Mouse (Mus musculus): ENCODE measurements around the gene Fgf8. TPM values are rescaled to one million over a fixed set of nuclear protein-coding genes. Genes with fewer than 3 reads are reported as not detected.

Fgf8 gene
- polyA plus RNA-seq, 2 experiments: 0.29 to 1.1 TPM

- WGBS: 80% methylated on average over 5 of the region's 5 CpGs
- peaks cover 94% of the 10 kb centered on the region for H3K36me3 ChIP-seq (ENCODE audit: control insufficient read depth, insufficient read depth, low read length)
- ATAC-seq (ENCODE audit: low FRiP score, low read depth): no peak
These were observed 16.0 kb upstream of the Fgf8 start for GRCm38 (mm10) chr19:45758671-45759070.

DNA sequence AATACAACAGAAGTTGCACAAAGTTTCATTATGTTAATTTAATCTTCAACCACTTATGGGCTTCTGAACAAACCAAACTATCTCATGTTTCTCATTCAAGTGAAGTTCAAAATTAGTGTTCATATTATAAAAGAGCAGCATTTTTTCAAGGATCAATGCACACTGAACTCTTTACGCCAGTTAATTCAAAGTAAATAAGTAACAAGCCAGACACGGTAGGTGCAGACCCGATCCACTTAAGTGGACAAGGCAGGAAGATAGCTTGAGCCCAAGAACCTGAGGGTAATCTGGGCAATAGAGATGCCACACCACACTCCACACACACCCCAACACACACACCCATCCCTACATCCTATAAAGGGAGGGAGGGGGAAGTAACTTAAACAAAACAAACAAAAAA is 10.8 kb upstream of the Fgf8 start:
- Histone ChIP-seq H3K27ac (replicated peaks; ENCODE audit: low read depth, low read length) (no peak overlapping the region), H3K9me3 (ENCODE audit: control insufficient read depth, low read length) (no peaks in the 10 kb centered on the region), H3K4me2 (replicated peaks; ENCODE audit: low read depth, low read length, severe bottlenecking) (no peak overlapping the region), H3K27me3 (ENCODE audit: control insufficient read depth, insufficient read depth, low read length) (no peaks in the 10 kb centered on the region), H3K4me3 (replicated peaks; ENCODE audit: low read length) (no peak overlapping the region), H3K9ac (ENCODE audit: low read depth, low read length, severe bottlenecking) (no peak overlapping the region), H3K36me3 (ENCODE audit: control insufficient read depth, insufficient read depth, low read length) (peaks cover 75% of the 10 kb centered on the region), H3K4me1 (ENCODE audit: control insufficient read depth, insufficient read depth, low read length) (peaks cover 4% of the 10 kb centered on the region)
- no peak for TF ChIP-seq POLR2A (IDR thresholded peaks at IDR 0.05; ENCODE audit: borderline replicate concordance, extremely low read depth, insufficient read depth, insufficient read length)
- 96% methylated on average over 3 of the region's 3 CpGs for WGBS
- no peak for DNase-seq (ENCODE audit: low spot score)
- ATAC-seq (ENCODE audit: low FRiP score, low read depth): no peak

More at GRCm38 (mm10) chr19:45758671-45759070, 16.0 kb upstream of the Fgf8 start:
- Histone ChIP-seq H3K4me3 (replicated peaks; ENCODE audit: low read length) (no peak overlapping the region), H3K27ac (replicated peaks; ENCODE audit: low read depth, low read length) (no peak overlapping the region), H3K27me3 (ENCODE audit: control insufficient read depth, insufficient read depth, low read length) (no peaks in the 10 kb centered on the region), H3K9me3 (ENCODE audit: control insufficient read depth, low read length) (no peaks in the 10 kb centered on the region), H3K4me2 (replicated peaks; ENCODE audit: low read depth, low read length, severe bottlenecking) (no peak overlapping the region), H3K4me1 (ENCODE audit: control insufficient read depth, insufficient read depth, low read length) (no peaks in the 10 kb centered on the region), H3K9ac (ENCODE audit: low read depth, low read length, severe bottlenecking) (no peak overlapping the region)
- DNase-seq (ENCODE audit: low spot score): no peak
- TF ChIP-seq POLR2A (IDR thresholded peaks at IDR 0.05; ENCODE audit: borderline replicate concordance, extremely low read depth, insufficient read depth, insufficient read length): no peak

DNA sequence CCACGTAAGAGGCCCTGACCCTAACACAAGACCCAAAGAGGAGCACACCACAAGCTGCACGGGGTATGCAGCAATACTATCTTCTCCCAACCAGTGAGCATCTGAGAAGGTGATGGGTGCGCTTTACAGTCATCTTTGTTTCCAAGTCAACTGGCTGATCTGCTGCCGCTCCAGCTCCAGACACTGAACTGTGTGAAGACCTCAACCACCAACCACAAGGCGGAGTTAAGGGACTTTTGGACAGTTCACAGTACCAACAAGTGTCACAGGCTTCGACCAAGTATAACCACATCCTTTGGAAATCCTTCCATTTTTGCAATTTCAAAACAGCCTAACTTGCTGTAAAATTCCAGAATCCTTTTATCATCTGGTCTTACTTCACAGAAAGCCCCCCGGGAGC is 9.2 kb upstream of the Fgf8 start:
- Histone ChIP-seq H3K9ac (ENCODE audit: low read depth, low read length, severe bottlenecking) (no peak overlapping the region), H3K4me2 (replicated peaks; ENCODE audit: low read depth, low read length, severe bottlenecking) (no peak overlapping the region), H3K4me1 (ENCODE audit: control insufficient read depth, insufficient read depth, low read length) (peaks cover 8% of the 10 kb centered on the region), H3K4me3 (replicated peaks; ENCODE audit: low read length) (no peak overlapping the region), H3K9me3 (ENCODE audit: control insufficient read depth, low read length) (no peaks in the 10 kb centered on the region), H3K27ac (replicated peaks; ENCODE audit: low read depth, low read length) (no peak overlapping the region), H3K36me3 (ENCODE audit: control insufficient read depth, insufficient read depth, low read length) (peaks cover 59% of the 10 kb centered on the region), H3K27me3 (ENCODE audit: control insufficient read depth, insufficient read depth, low read length) (no peaks in the 10 kb centered on the region)
- ATAC-seq (ENCODE audit: low FRiP score, low read depth) (no peak), DNase-seq (ENCODE audit: low spot score) (no peak)
- TF ChIP-seq POLR2A (IDR thresholded peaks at IDR 0.05; ENCODE audit: borderline replicate concordance, extremely low read depth, insufficient read depth, insufficient read length): no peak
- 93% methylated on average over 7 of the region's 7 CpGs for WGBS

GRCm38 (mm10) chr19:45749243-45750043 is 6.7 kb upstream of the Fgf8 start, which contains the start of gene Npm3:
Gene Npm3 (minus strand): TSS chr19:45749591.
- DNase-seq (ENCODE audit: low spot score) (peak; percentile 86), ATAC-seq (ENCODE audit: low FRiP score, low read depth) (peak; percentile 85)
- H3K4me2 ChIP-seq (replicated peaks; ENCODE audit: low read depth, low read length, severe bottlenecking): peak within 1 kb of the TSS; percentile 90
- H3K4me3 ChIP-seq (replicated peaks; ENCODE audit: low read length): peak within 1 kb of the TSS; percentile 75
- no peak within 1 kb of the TSS for H3K27ac ChIP-seq (replicated peaks; ENCODE audit: low read depth, low read length)
- WGBS: 1% methylated on average over 42 of the region's 60 CpGs
- H3K36me3 ChIP-seq (ENCODE audit: control insufficient read depth, insufficient read depth, low read length): peaks cover 35% of the 10 kb centered on the region
- H3K4me1 ChIP-seq (ENCODE audit: control insufficient read depth, insufficient read depth, low read length): peaks cover 12% of the 10 kb centered on the region
- TF ChIP-seq POLR2A (IDR thresholded peaks at IDR 0.05; ENCODE audit: borderline replicate concordance, extremely low read depth, insufficient read depth, insufficient read length): no peak
- no peaks in the 10 kb centered on the region for H3K9me3 ChIP-seq (ENCODE audit: control insufficient read depth, low read length)
- peaks cover 24% of the 10 kb centered on the region for H3K27me3 ChIP-seq (ENCODE audit: control insufficient read depth, insufficient read depth, low read length)
- peak within 1 kb of the TSS; percentile 78 for H3K9ac ChIP-seq (ENCODE audit: low read depth, low read length, severe bottlenecking)

GRCm38 (mm10) chr19:45748691-45749242 is 6.1 kb upstream of the Fgf8 start:
- Histone ChIP-seq H3K27me3 (ENCODE audit: control insufficient read depth, insufficient read depth, low read length) (peaks cover 30% of the 10 kb centered on the region), H3K9me3 (ENCODE audit: control insufficient read depth, low read length) (no peaks in the 10 kb centered on the region), H3K4me2 (replicated peaks; ENCODE audit: low read depth, low read length, severe bottlenecking) (peak overlapping the region; percentile 90), H3K4me3 (replicated peaks; ENCODE audit: low read length) (peak overlapping the region; percentile 75), H3K4me1 (ENCODE audit: control insufficient read depth, insufficient read depth, low read length) (peaks cover 12% of the 10 kb centered on the region), H3K9ac (ENCODE audit: low read depth, low read length, severe bottlenecking) (peak overlapping the region; percentile 78), H3K36me3 (ENCODE audit: control insufficient read depth, insufficient read depth, low read length) (peaks cover 29% of the 10 kb centered on the region), H3K27ac (replicated peaks; ENCODE audit: low read depth, low read length) (no peak overlapping the region)
- DNase-seq (ENCODE audit: low spot score) (no peak), ATAC-seq (ENCODE audit: low FRiP score, low read depth) (peak; percentile 5; the same call in 1 of the 2 replicates)
- WGBS: under 1% methylated on average over 33 of the region's 33 CpGs
- TF ChIP-seq POLR2A (IDR thresholded peaks at IDR 0.05; ENCODE audit: borderline replicate concordance, extremely low read depth, insufficient read depth, insufficient read length): no peak
